Mouse (Mus musculus): Measurements from ENCODE around the gene Ccdc92. TPM values are rescaled to one million over a fixed set of nuclear protein-coding genes. Genes with fewer than 3 reads are reported as not detected.

Ccdc92 gene
- total and polyA plus RNA-seq, 3 experiments: 7.6 to 467 (median 40.3) TPM

- peak; percentile 14 for DNase-seq (ENCODE audit: low read depth, low spot score)
- Histone ChIP-seq H3K9ac (ENCODE audit: control insufficient read depth, low read depth, low read length, poor library complexity, severe bottlenecking) (no peak overlapping the region), H3K27me3 (ENCODE audit: control insufficient read depth in 1 of 2, insufficient read depth in 2 of 2, low read length in 2 of 2) (no peaks in the 10 kb centered on the region)
Measured at GRCm38 (mm10) chr5:124809708-124810366, 52.4 kb downstream of the Ccdc92 start.

DNA sequence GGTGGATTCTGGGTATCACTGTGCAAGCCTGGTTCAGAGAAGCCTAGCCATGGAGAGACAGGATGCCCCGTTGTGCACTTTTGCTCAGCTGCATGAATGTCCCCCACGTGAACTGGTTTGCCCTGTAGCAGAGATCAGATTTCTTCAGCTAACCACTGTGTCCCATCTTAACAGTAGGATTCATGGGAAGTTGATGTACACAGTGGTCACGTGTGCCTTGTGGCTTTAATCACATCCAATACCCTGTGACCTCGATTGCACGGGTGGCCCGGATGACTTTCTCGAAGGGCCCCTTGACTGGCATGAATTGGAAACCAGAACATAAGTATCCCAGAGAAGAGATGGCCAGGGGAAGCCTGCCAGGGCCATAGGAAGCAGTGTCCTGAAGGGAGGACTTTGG, 70.1 kb downstream of the Ccdc92 start:
- Histone ChIP-seq H3K9me3 (replicated peaks; ENCODE audit: insufficient read depth, low read length) (no peaks in the 10 kb centered on the region), H3K4me1 (ENCODE audit: control insufficient read depth in 1 of 2, insufficient read depth in 2 of 2, low read length in 2 of 2) (no peaks in the 10 kb centered on the region; a peak in 1 of 4 replicates), H3K27me3 (ENCODE audit: control insufficient read depth in 1 of 2, insufficient read depth in 2 of 2, low read length in 2 of 2) (no peaks in the 10 kb centered on the region; a peak in 1 of 4 replicates), H3K79me2 (ENCODE audit: control insufficient read depth, insufficient read depth, low read length, poor library complexity) (no peaks in the 10 kb centered on the region), H3K4me3 (ENCODE audit: control insufficient read depth in 1 of 2, insufficient read depth in 1 of 2, low read depth in 2 of 2, low read length in 2 of 2) (no peak overlapping the region), H3K27ac (ENCODE audit: control insufficient read depth, low read depth, low read length) (no peak overlapping the region), H3K9ac (ENCODE audit: control insufficient read depth, low read depth, low read length, poor library complexity, severe bottlenecking) (no peak overlapping the region), H3K36me3 (ENCODE audit: control insufficient read depth in 1 of 2, insufficient read depth in 2 of 2, low read length in 2 of 2) (no peaks in the 10 kb centered on the region)
- no peak for DNase-seq (ENCODE audit: low read depth, low spot score)
- TF ChIP-seq TBP (IDR thresholded peaks at IDR 0.05; ENCODE audit: low read depth, low read length) (no peak), CTCF (IDR thresholded peaks at IDR 0.05 in 2 of 3, conservative IDR thresholded peaks at IDR 0.05 in 1 of 3; ENCODE audit: control insufficient read depth in 1 of 3, insufficient read depth in 1 of 3, low read depth in 2 of 3, low read length in 3 of 3, poor library complexity in 1 of 3, severe bottlenecking in 1 of 3) (no peak), UBTF (IDR thresholded peaks at IDR 0.05; ENCODE audit: borderline replicate concordance, insufficient read depth, low read depth, low read length) (no peak), KAT2A (conservative IDR thresholded peaks at IDR 0.05; ENCODE audit: low read depth, low read length) (no peak), ZKSCAN1 (IDR thresholded peaks at IDR 0.05; ENCODE audit: low read depth, low read length) (no peak), MYC (IDR thresholded peaks at IDR 0.05; ENCODE audit: low read depth, low read length) (no peak)

More at GRCm38 (mm10) chr5:124809708-124810366, 52.4 kb downstream of the Ccdc92 start:
- Histone ChIP-seq H3K27ac (ENCODE audit: control insufficient read depth, low read depth, low read length) (no peak overlapping the region), H3K79me2 (ENCODE audit: control insufficient read depth, insufficient read depth, low read length, poor library complexity) (no peaks in the 10 kb centered on the region), H3K36me3 (ENCODE audit: control insufficient read depth in 1 of 2, insufficient read depth in 2 of 2, low read length in 2 of 2) (no peaks in the 10 kb centered on the region), H3K9me3 (replicated peaks; ENCODE audit: insufficient read depth, low read length) (no peaks in the 10 kb centered on the region), H3K4me3 (ENCODE audit: control insufficient read depth in 1 of 2, insufficient read depth in 1 of 2, low read depth in 2 of 2, low read length in 2 of 2) (no peak overlapping the region), H3K4me1 (ENCODE audit: control insufficient read depth in 1 of 2, insufficient read depth in 2 of 2, low read length in 2 of 2) (no peaks in the 10 kb centered on the region)
- TF ChIP-seq MXI1 (IDR thresholded peaks at IDR 0.05; ENCODE audit: low read depth, low read length): no peak
- TF ChIP-seq GABPA (IDR thresholded peaks at IDR 0.05; ENCODE audit: low read depth, low read length): no peak
- no peak for TF ChIP-seq HCFC1 (IDR thresholded peaks at IDR 0.05; ENCODE audit: low read depth, low read length)
- no peak for TF ChIP-seq ZMIZ1 (IDR thresholded peaks at IDR 0.05; ENCODE audit: low read depth, low read length)

GRCm38 (mm10) chr5:124785650-124786049, 76.6 kb downstream of the Ccdc92 start:
- H3K9ac ChIP-seq (ENCODE audit: control insufficient read depth, low read depth, low read length, poor library complexity, severe bottlenecking): no peak overlapping the region
- no peaks in the 10 kb centered on the region for H3K27me3 ChIP-seq (ENCODE audit: control insufficient read depth in 1 of 2, insufficient read depth in 2 of 2, low read length in 2 of 2)
- DNase-seq (ENCODE audit: low read depth, low spot score): peak; percentile 12
- no peaks in the 10 kb centered on the region for H3K9me3 ChIP-seq (replicated peaks; ENCODE audit: insufficient read depth, low read length)
- H3K4me1 ChIP-seq (ENCODE audit: control insufficient read depth in 1 of 2, insufficient read depth in 2 of 2, low read length in 2 of 2): peaks cover 6 to 9% of the 10 kb centered on the region in 2 experiments
- H3K27ac ChIP-seq (ENCODE audit: control insufficient read depth, low read depth, low read length): no peak overlapping the region
- no peak overlapping the region for H3K4me3 ChIP-seq (ENCODE audit: control insufficient read depth in 1 of 2, insufficient read depth in 1 of 2, low read depth in 2 of 2, low read length in 2 of 2)
- H3K79me2 ChIP-seq (ENCODE audit: control insufficient read depth, insufficient read depth, low read length, poor library complexity): no peaks in the 10 kb centered on the region
- H3K36me3 ChIP-seq (ENCODE audit: control insufficient read depth in 1 of 2, insufficient read depth in 2 of 2, low read length in 2 of 2): no peaks in the 10 kb centered on the region
- peak; percentile 20; the same call in 1 of the 2 replicates for TF ChIP-seq SMC3 (IDR thresholded peaks at IDR 0.05; ENCODE audit: low read depth, low read length)
- TF ChIP-seq MYB (IDR thresholded peaks at IDR 0.05; ENCODE audit: low read depth, low read length): no peak
- no peak for TF ChIP-seq ETS1 (IDR thresholded peaks at IDR 0.05; ENCODE audit: low read depth, low read length)
- TF ChIP-seq EP300 (IDR thresholded peaks at IDR 0.05; ENCODE audit: low read depth in 1 of 2, low read length in 2 of 2): no peak
- no peak for TF ChIP-seq GATA1 (IDR thresholded peaks at IDR 0.05; ENCODE audit: low read depth, low read length)
- TF ChIP-seq ELF1 (IDR thresholded peaks at IDR 0.05; ENCODE audit: low read depth, low read length): no peak
- no peak for TF ChIP-seq ZC3H11A (IDR thresholded peaks at IDR 0.05; ENCODE audit: low read depth, low read length)
- TF ChIP-seq USF2 (IDR thresholded peaks at IDR 0.05; ENCODE audit: borderline replicate concordance in 1 of 2, insufficient read depth in 1 of 2, low read depth in 1 of 2, low read length in 2 of 2): no peak
- TF ChIP-seq MYC (IDR thresholded peaks at IDR 0.05; ENCODE audit: low read depth, low read length): no peak
- no peak for TF ChIP-seq MAZ (IDR thresholded peaks at IDR 0.05; ENCODE audit: low read depth, low read length)
- TF ChIP-seq MXI1 (IDR thresholded peaks at IDR 0.05; ENCODE audit: low read depth, low read length): no peak
- no peak for TF ChIP-seq E2F4 (IDR thresholded peaks at IDR 0.05; ENCODE audit: borderline replicate concordance, low read depth, low read length)
- TF ChIP-seq TCF12 (IDR thresholded peaks at IDR 0.05; ENCODE audit: low read depth, low read length): no peak
- no peak for TF ChIP-seq TBP (IDR thresholded peaks at IDR 0.05; ENCODE audit: low read depth, low read length)
- TF ChIP-seq NELFE (IDR thresholded peaks at IDR 0.05; ENCODE audit: low read depth, low read length): no peak
- TF ChIP-seq RAD21 (IDR thresholded peaks at IDR 0.05; ENCODE audit: low read depth, low read length): peak; percentile 10
- TF ChIP-seq CTCF (IDR thresholded peaks at IDR 0.05 in 2 of 3, conservative IDR thresholded peaks at IDR 0.05 in 1 of 3; ENCODE audit: control insufficient read depth in 1 of 3, insufficient read depth in 1 of 3, low read depth in 2 of 3, low read length in 3 of 3, poor library complexity in 1 of 3, severe bottlenecking in 1 of 3): peak; percentile 41 to 67 (median 48)
- no peak for TF ChIP-seq HCFC1 (IDR thresholded peaks at IDR 0.05; ENCODE audit: low read depth, low read length)
- no peak for TF ChIP-seq ZNF384 (IDR thresholded peaks at IDR 0.05; ENCODE audit: low read depth, low read length)
